Mouse (Mus musculus): ENCODE results near the gene Ugt1a6b. TPM values are rescaled to one million over a fixed set of nuclear protein-coding genes. Genes with fewer than 3 reads are reported as not detected.

The Ugt1a6b gene
- polyA plus RNA-seq, 1 experiment from 2014 or later = 28.8 TPM

DNA sequence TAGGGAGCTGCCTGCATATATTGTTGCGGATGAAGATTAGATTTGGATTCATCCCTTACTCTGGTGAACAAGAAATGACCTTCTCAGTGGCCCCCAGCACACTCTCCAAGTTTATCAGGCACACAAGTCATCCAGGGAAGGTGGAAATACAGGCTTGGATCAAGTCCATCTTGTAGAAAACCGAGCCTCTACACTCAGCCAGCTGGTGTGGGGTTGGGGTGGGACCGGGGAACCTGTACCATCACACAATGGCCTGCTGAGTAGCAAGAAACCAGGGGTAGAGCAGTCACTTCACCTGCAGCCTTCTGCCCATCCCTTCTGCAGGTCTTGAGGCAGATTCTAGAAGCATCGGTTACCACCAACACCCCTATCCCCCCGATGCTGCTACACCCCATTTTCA is 131.6 kb downstream of the Ugt1a6b start:
- Histone ChIP-seq H3K9me3 (ENCODE audit: low read length) (peaks cover 29% of the 10 kb centered on the region), H3K27ac (ENCODE audit: low read depth) (no peak overlapping the region)
- TF ChIP-seq CTCF (IDR thresholded peaks at IDR 0.05; ENCODE audit: low read depth) = no peak
- no peak for TF ChIP-seq EP300 (IDR thresholded peaks at IDR 0.05; ENCODE audit: low read depth)

DNA sequence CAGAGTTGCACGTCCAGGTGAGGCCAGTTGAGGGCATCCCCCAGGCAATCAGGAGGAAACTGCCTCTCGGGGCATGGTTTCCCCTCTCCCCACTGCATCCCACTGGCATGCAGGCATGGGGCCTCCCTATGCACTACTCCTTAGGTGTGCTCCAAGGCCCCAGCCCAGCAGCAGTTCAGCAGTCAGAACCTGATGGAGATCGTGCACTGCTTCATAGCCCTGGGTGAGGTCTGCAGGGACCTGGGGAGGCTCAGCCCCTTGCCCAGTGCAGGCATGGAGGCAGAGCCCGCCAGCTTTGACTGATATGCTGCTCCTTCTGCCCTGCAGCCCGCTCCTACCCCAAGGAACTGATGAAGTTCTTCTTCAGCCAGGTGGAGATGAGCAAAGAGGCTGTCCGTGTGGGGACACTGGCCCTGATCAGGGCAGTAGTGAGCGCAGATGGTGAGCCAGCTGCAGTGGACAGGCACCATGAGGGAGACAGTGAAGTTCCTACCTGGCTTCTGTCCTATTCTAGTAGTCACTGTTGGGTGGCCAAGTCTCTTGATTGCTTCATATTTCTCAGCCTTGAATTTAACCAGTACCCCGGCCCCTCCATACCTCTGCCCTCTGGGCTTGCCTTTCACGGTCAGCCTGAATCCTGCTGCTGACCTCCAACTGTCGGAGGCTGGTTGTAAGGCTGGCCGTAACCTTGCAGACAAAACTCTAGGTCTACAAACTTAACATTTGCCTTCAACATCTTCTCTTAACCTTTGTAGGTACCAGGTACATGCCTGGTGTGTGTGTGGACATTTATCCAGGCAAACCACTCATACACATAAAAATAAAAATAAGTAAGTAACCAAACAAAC is 132.2 kb downstream of the Ugt1a6b start:
- 58% methylated on average over 11 of the region's 11 CpGs for WGBS (ENCODE audit: insufficient replicate concordance)
- H3K9me3 ChIP-seq (ENCODE audit: low read length) = peaks cover 29% of the 10 kb centered on the region

More for the DNA sequence above, 131.6 kb downstream of the Ugt1a6b start:
- ATAC-seq (no peak), DNase-seq (no peak)
- no peaks in the 10 kb centered on the region for H3K27me3 ChIP-seq (ENCODE audit: insufficient read depth, low read length)
- no peaks in the 10 kb centered on the region for H3K36me3 ChIP-seq (replicated peaks; ENCODE audit: insufficient read depth, low read length)
- WGBS (ENCODE audit: insufficient replicate concordance) = 41% methylated on average over 5 of the region's 5 CpGs
- no peak overlapping the region for H3K4me3 ChIP-seq (ENCODE audit: low read depth, low read length)
- no peak overlapping the region for H3K9ac ChIP-seq (replicated peaks)
- no peaks in the 10 kb centered on the region; the same call in 1 of the 2 replicates for H3K4me1 ChIP-seq (ENCODE audit: insufficient read depth)
- H3K4me2 ChIP-seq (ENCODE audit: low read depth, low read length) = no peak overlapping the region

DNA sequence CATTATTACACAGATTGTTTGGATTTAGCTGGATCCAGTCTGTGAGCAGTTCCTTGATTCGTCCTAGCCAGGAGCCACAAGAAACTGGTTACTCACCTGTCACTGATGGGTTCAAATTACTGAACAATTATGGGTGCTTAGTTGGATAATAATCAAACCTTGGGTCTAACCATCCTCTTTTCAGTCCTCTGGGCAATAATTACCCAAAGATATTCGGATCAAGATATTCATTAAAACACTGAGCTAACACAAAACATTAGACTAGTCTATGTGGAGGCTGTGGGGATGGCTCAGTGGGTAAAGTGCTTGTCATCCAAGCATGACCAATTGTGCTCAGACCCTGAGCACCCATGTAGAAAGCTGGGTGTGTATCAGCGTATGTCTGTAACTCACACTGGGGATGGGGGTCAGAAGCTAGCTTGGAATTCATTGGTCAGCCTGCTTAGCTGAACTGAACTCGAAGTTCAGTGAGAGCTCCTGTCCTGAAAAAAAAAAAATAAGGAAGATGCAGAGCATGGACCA is 132.9 kb downstream of the Ugt1a6b start:
- ATAC-seq = no peak
- peaks cover 35% of the 10 kb centered on the region for H3K9me3 ChIP-seq (ENCODE audit: low read length)
- no peak overlapping the region for H3K4me2 ChIP-seq (ENCODE audit: low read depth, low read length)
- H3K36me3 ChIP-seq (replicated peaks; ENCODE audit: insufficient read depth, low read length) = no peaks in the 10 kb centered on the region
- DNase-seq = no peak
- 47% methylated on average over 4 of the region's 4 CpGs for WGBS (ENCODE audit: insufficient replicate concordance)
- H3K27ac ChIP-seq (ENCODE audit: low read depth) = no peak overlapping the region
- no peak overlapping the region for H3K9ac ChIP-seq (replicated peaks)
- H3K4me3 ChIP-seq (ENCODE audit: low read depth, low read length) = no peak overlapping the region
- no peaks in the 10 kb centered on the region for H3K27me3 ChIP-seq (ENCODE audit: insufficient read depth, low read length)
- TF ChIP-seq EP300 (IDR thresholded peaks at IDR 0.05; ENCODE audit: low read depth) = no peak
- TF ChIP-seq CTCF (IDR thresholded peaks at IDR 0.05; ENCODE audit: low read depth) = no peak
- no peaks in the 10 kb centered on the region; the same call in 1 of the 2 replicates for H3K4me1 ChIP-seq (ENCODE audit: insufficient read depth)

More for the DNA sequence above, 132.2 kb downstream of the Ugt1a6b start:
- H3K9ac ChIP-seq (replicated peaks) = no peak overlapping the region
- no peak for DNase-seq
- TF ChIP-seq CTCF (IDR thresholded peaks at IDR 0.05; ENCODE audit: low read depth) (no peak), EP300 (IDR thresholded peaks at IDR 0.05; ENCODE audit: low read depth) (no peak)
- no peaks in the 10 kb centered on the region for H3K27me3 ChIP-seq (ENCODE audit: insufficient read depth, low read length)
- H3K4me2 ChIP-seq (ENCODE audit: low read depth, low read length) = no peak overlapping the region
- H3K4me1 ChIP-seq (ENCODE audit: insufficient read depth) = no peaks in the 10 kb centered on the region; the same call in 1 of the 2 replicates
- H3K27ac ChIP-seq (ENCODE audit: low read depth) = no peak overlapping the region
- H3K36me3 ChIP-seq (replicated peaks; ENCODE audit: insufficient read depth, low read length) = no peaks in the 10 kb centered on the region
- H3K4me3 ChIP-seq (ENCODE audit: low read depth, low read length) = no peak overlapping the region
- ATAC-seq = no peak

GRCm38 (mm10) chr1:88237311-88237710 is 134.3 kb downstream of the Ugt1a6b start:
- ATAC-seq (peak; percentile 70), DNase-seq (peak; percentile 76)
- peaks cover 35% of the 10 kb centered on the region for H3K9me3 ChIP-seq (ENCODE audit: low read length)
- 63% methylated on average over 5 of the region's 5 CpGs for WGBS (ENCODE audit: insufficient replicate concordance)
- H3K27me3 ChIP-seq (ENCODE audit: insufficient read depth, low read length) = no peaks in the 10 kb centered on the region
- no peak overlapping the region for H3K9ac ChIP-seq (replicated peaks)
- no peaks in the 10 kb centered on the region for H3K36me3 ChIP-seq (replicated peaks; ENCODE audit: insufficient read depth, low read length)
- H3K27ac ChIP-seq (ENCODE audit: low read depth) = no peak overlapping the region
- H3K4me3 ChIP-seq (ENCODE audit: low read depth, low read length) = no peak overlapping the region
- no peak overlapping the region for H3K4me2 ChIP-seq (ENCODE audit: low read depth, low read length)
- TF ChIP-seq CTCF (IDR thresholded peaks at IDR 0.05; ENCODE audit: low read depth) (no peak), EP300 (IDR thresholded peaks at IDR 0.05; ENCODE audit: low read depth) (no peak)
- no peaks in the 10 kb centered on the region; the same call in 1 of the 2 replicates for H3K4me1 ChIP-seq (ENCODE audit: insufficient read depth)

DNA sequence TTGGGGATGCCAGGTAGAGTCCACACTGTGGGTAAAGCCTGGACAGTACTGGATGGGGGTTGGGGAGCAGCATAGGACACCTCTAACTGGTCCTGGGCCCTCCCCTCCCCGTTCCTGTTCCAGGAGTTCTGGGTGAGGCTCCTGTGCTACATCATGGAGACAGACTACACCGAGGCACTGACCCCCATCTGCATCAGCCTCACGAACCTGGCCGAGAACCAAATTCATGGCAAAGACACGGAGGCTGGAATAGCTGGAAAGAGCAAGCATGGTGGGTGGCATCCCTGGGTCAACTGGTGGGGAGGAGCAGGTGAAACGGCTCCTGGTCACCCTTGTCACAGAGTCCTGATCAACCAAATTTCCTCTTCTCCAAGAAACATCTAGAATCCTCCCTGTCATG is 135.7 kb downstream of the Ugt1a6b start:
- WGBS (ENCODE audit: insufficient replicate concordance) = 73% methylated on average over 6 of the region's 6 CpGs
- no peak overlapping the region for H3K9ac ChIP-seq (replicated peaks)

GRCm38 (mm10) chr1:88240072-88240471 is 137.0 kb downstream of the Ugt1a6b start:
- no peak overlapping the region for H3K4me2 ChIP-seq (ENCODE audit: low read depth, low read length)
- 60% methylated on average over 5 of the region's 5 CpGs for WGBS (ENCODE audit: insufficient replicate concordance)
- H3K27ac ChIP-seq (ENCODE audit: low read depth) = no peak overlapping the region
- peaks cover 35% of the 10 kb centered on the region for H3K9me3 ChIP-seq (ENCODE audit: low read length)
- DNase-seq (no peak), ATAC-seq (no peak)
- H3K4me1 ChIP-seq (ENCODE audit: insufficient read depth) = no peaks in the 10 kb centered on the region; the same call in 1 of the 2 replicates
- no peaks in the 10 kb centered on the region for H3K36me3 ChIP-seq (replicated peaks; ENCODE audit: insufficient read depth, low read length)
- no peak for TF ChIP-seq EP300 (IDR thresholded peaks at IDR 0.05; ENCODE audit: low read depth)
- TF ChIP-seq CTCF (IDR thresholded peaks at IDR 0.05; ENCODE audit: low read depth) = no peak
- H3K27me3 ChIP-seq (ENCODE audit: insufficient read depth, low read length) = no peaks in the 10 kb centered on the region
- H3K4me3 ChIP-seq (ENCODE audit: low read depth, low read length) = no peak overlapping the region
- H3K9ac ChIP-seq (replicated peaks) = no peak overlapping the region

More for the DNA sequence above, 135.7 kb downstream of the Ugt1a6b start:
- no peaks in the 10 kb centered on the region; the same call in 1 of the 2 replicates for H3K4me1 ChIP-seq (ENCODE audit: insufficient read depth)
- ATAC-seq = no peak
- no peak overlapping the region for H3K4me3 ChIP-seq (ENCODE audit: low read depth, low read length)
- H3K36me3 ChIP-seq (replicated peaks; ENCODE audit: insufficient read depth, low read length) = no peaks in the 10 kb centered on the region
- no peak for DNase-seq
- H3K4me2 ChIP-seq (ENCODE audit: low read depth, low read length) = no peak overlapping the region
- TF ChIP-seq EP300 (IDR thresholded peaks at IDR 0.05; ENCODE audit: low read depth) = no peak
- no peak for TF ChIP-seq CTCF (IDR thresholded peaks at IDR 0.05; ENCODE audit: low read depth)
- peaks cover 35% of the 10 kb centered on the region for H3K9me3 ChIP-seq (ENCODE audit: low read length)
- no peaks in the 10 kb centered on the region for H3K27me3 ChIP-seq (ENCODE audit: insufficient read depth, low read length)
- no peak overlapping the region for H3K27ac ChIP-seq (ENCODE audit: low read depth)

Measured in liver, postnatal 0 days (tissue).